8 mouse cellular contexts compared by ENCODE assay signal in genomic region chr14:62760321-62761035, GRCm38 (mm10). TPM values are rescaled to one million over a fixed set of nuclear protein-coding genes. Genes with fewer than 3 reads are reported as not detected.
DNase-seq lines count a peak whose midpoint lies in the region; ATAC-seq lines count a peak whose summit lies in the region.

No protein-coding gene starts in this region.

- peak overlapping the region; percentile 95 for H3K4me3 ChIP-seq in hindbrain, embryonic 13.5 days

- WGBS in hindbrain, embryonic 13.5 days, result under 1% methylated on average over 42 of the region's 68 CpGs

- H3K9ac ChIP-seq in hindbrain, embryonic 13.5 days, result peak overlapping the region; percentile 98

- peak overlapping the region; percentile 99 for H3K27ac ChIP-seq in hindbrain, embryonic 13.5 days

- H3K4me2 ChIP-seq in hindbrain, embryonic 13.5 days, result peak overlapping the region; percentile 89

- H3K9me3 ChIP-seq in hindbrain, embryonic 13.5 days, result no peaks in the 10 kb centered on the region

- H3K4me1 ChIP-seq in hindbrain, embryonic 13.5 days (replicated peaks), result peaks cover 15% of the 10 kb centered on the region

- peak; percentile 76 for DNase-seq in Muller cell, postnatal 12 days (ENCODE audit: inconsistent ontology term)
- peak; percentile 79 to 81 for DNase-seq in cerebellum, postnatal 25 days
- peak; percentile 43 for DNase-seq in frontal cortex, postnatal 25 days (ENCODE audit: low spot score in 2 of 2)
- DNase-seq in layer of hippocampus, postnatal 14 days (ENCODE audit: low spot score in 2 of 2), result peak; percentile 61 to 71
- DNase-seq in lung, postnatal 14 days, result peak; percentile 59
- peak; percentile 57 for DNase-seq in right cerebral cortex, postnatal 25 days
- DNase-seq in urinary bladder, postnatal 4 days (ENCODE audit: low spot score in 2 of 2), result peak; percentile 54 to 64

- H3K27me3 ChIP-seq in hindbrain, embryonic 13.5 days, result no peaks in the 10 kb centered on the region

- peaks cover 10% of the 10 kb centered on the region for H3K36me3 ChIP-seq in hindbrain, embryonic 13.5 days

- peak; percentile 56 for ATAC-seq in hindbrain, embryonic 13.5 days (ENCODE audit: low FRiP score)

RNA-seq across cellular contexts. Expression of gene Ints6, which starts 0.5 kb away (rescaled TPM):
- 13.7 and 19.6 TPM in 2 replicates for polyA plus RNA-seq in hindbrain, embryonic 13.5 days (2015; fragmentation: Nextera tagmentation; extraction: Ambion mirVana)
- total RNA-seq in layer of hippocampus, postnatal 14 days (2021), result 10 to 100 TPM; 40.6 to 44.9 TPM

Comparison
In these comparisons a context has a peak if more than half of its experiments do, and no peak if none do; other contexts are left out.
1. Peak in every context shown above with its lines: DNase-seq, ATAC-seq, H3K4me3 ChIP-seq and H3K27ac ChIP-seq.